In the genomic region with DNA sequence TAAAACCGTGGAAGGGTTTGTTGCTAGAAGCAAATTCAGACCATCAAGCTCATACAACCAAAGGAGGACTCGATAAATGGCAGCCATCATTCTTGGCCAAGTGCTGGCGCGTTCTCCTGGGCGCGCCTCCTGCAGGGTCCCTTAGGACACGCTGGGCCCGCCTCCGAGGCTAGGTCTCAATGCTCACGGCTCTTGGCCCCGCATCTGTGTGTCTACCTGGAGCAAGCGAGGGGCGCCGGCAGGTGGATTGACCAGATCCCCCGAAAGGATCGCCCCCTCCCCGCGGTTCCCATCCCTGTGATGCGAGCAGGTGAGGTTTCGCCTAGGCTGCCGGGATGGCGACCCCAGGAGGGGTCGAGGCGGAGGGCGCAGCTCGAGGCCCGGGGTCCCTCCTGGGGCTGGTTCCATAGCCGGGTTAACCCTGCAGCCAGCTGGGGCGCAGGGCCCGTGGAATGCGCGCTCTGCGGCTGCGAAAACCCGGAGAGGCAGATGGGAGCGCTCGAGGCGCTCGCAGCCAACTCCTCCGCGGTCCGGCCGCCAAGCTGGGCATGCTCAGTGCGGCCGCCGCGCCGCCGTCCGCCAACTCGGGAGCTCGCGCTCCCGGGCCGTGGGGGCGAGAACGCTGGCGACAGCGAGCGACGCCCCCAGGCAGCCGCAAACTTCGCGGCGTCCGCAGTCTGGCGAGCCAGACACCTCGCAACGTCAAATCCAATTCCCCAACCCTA, we compare ENCODE assay signal across 8 mouse cellular contexts. TPM values are rescaled to one million over a fixed set of nuclear protein-coding genes. Genes with fewer than 3 reads are reported as not detected.
DNase-seq lines count a peak whose midpoint lies in the region; ATAC-seq lines count a peak whose summit lies in the region.

TSS of gene Med12l (plus strand) at position 555 of the 725 bp plus-strand sequence.

- H3K9me3 ChIP-seq in hindbrain, embryonic 14.5 days (ENCODE audit: control insufficient read depth, low read length): no peaks in the 10 kb centered on the region

- peak within 1 kb of the TSS; percentile 89 for H3K4me3 ChIP-seq in hindbrain, embryonic 14.5 days (replicated peaks; ENCODE audit: low read length)

- H3K36me3 ChIP-seq in hindbrain, embryonic 14.5 days (replicated peaks; ENCODE audit: control insufficient read depth, insufficient read depth): no peaks in the 10 kb centered on the region

- H3K27ac ChIP-seq in hindbrain, embryonic 14.5 days: peak within 1 kb of the TSS; percentile 90

- DNase-seq in adrenal gland, adult 18-20 months (ENCODE audit: low spot score in 2 of 2): peak; percentile 65 to 75
- peak; percentile 89 to 92 for DNase-seq in cerebellum, postnatal 10 days
- DNase-seq in frontal cortex, postnatal 14 days (ENCODE audit: low spot score in 2 of 2): peak; percentile 62 to 75
- DNase-seq in hindbrain, embryonic 14.5 days (ENCODE audit: low spot score): peak; percentile 78
- peak; percentile 69 for DNase-seq in left cerebral cortex, adult 11 months (ENCODE audit: low spot score)
- DNase-seq in lung, postnatal 10 days: peak; percentile 64
- DNase-seq in right cerebral cortex, postnatal 10 days (ENCODE audit: low spot score in 2 of 2): peak; percentile 91 to 92

- H3K4me2 ChIP-seq in hindbrain, embryonic 14.5 days (replicated peaks): peak within 1 kb of the TSS; percentile 65

- no peaks in the 10 kb centered on the region for H3K27me3 ChIP-seq in hindbrain, embryonic 14.5 days (ENCODE audit: control insufficient read depth, insufficient read depth, low read length)

- peaks cover 11% of the 10 kb centered on the region; the same call in 1 of the 2 replicates for H3K4me1 ChIP-seq in hindbrain, embryonic 14.5 days (replicated peaks; ENCODE audit: control insufficient read depth, insufficient read depth, low read length)

- peak; percentile 81 for ATAC-seq in hindbrain, embryonic 14.5 days (ENCODE audit: low FRiP score)
- no peak for ATAC-seq in activated CD4-positive, CD25-positive, alpha-beta regulatory T cell, adult 4 months

- WGBS in hindbrain, embryonic 14.5 days: under 1% methylated on average over 61 of the region's 69 CpGs

- H3K9ac ChIP-seq in hindbrain, embryonic 14.5 days: peak within 1 kb of the TSS; percentile 87

RNA-seq across cellular contexts. Expression of gene Med12l, which starts in this region (rescaled TPM):
- 10 to 100 TPM; 10.6 to 13.1 TPM for total RNA-seq in adrenal gland, adult 18-20 months (2021)
- 7.4 and 8.7 TPM in 2 replicates for polyA plus RNA-seq in hindbrain, embryonic 14.5 days (2014; fragmentation: Nextera tagmentation; extraction: Ambion mirVana)
- polyA plus RNA-seq in activated CD4-positive, CD25-positive, alpha-beta regulatory T cell, adult 4 months (2017; shearing (Covaris generic)): under 1 TPM; 0.11 to 0.53 TPM
